Mouse (Mus musculus): Measurements from ENCODE around the gene Usp5. TPM values are rescaled to one million over a fixed set of nuclear protein-coding genes. Genes with fewer than 3 reads are reported as not detected.
"Not testable (repeated sequence)": the region's sequence is repeated elsewhere in the genome, so short reads cannot be mapped to it uniquely, and the experiment has no call there.

Gene Usp5
- total and polyA plus RNA-seq, 2 experiments from 2014 or later = 191 to 215 TPM

DNA sequence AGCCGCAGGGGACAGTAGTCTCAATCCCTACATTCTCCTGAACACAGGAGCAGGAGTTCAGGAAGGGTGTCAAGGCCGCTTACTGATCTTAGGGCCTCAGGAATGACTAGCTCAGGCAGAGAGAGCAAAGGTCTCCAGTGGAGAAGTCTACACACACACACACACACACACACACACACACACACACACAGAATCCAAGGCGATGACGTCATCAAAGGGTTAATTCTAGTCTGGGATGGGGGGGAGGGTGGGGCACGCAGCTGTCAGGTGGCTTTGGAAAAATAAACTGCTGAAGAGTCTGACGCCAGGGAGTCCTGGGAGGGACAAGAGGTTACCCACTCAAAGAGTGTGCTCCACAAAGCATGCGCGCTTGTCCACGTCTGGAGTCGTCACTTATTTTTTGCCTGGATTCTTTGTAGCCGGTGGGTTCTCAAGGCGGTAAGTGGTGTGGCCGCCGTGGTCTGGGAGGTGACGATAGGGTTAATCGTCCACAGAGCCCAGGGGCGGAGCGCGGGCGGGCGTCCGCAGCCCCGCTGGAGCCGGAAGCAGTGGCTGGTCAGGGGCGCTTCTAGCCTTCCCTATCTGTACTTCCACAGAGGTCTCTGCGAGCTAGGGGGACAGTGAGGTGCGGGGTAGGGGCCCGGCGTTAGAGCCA lies 20.8 kb downstream of the Usp5 start, which contains the start of gene Spsb2:
Gene Spsb2 (plus strand): TSS at position 304 of the 655 bp plus-strand sequence.
- DNase-seq (peak; percentile 37), ATAC-seq (no peak)
- peaks cover 13% of the 10 kb centered on the region for H3K36me3 ChIP-seq (ENCODE audit: insufficient read depth)
- peak within 1 kb of the TSS; percentile 58 for H3K4me2 ChIP-seq (ENCODE audit: low read depth)
- WGBS = 6% methylated on average over 29 of the region's 29 CpGs
- no peaks in the 10 kb centered on the region for H3K27me3 ChIP-seq (ENCODE audit: insufficient read depth, low read length)
- H3K4me3 ChIP-seq (ENCODE audit: low read depth, low read length) = peak within 1 kb of the TSS; percentile 41
- no peak for TF ChIP-seq CTCF (IDR thresholded peaks at IDR 0.05; ENCODE audit: low read depth)
- peak within 1 kb of the TSS; percentile 59; the same call in 1 of the 2 replicates for H3K27ac ChIP-seq (ENCODE audit: low read depth, low read length)
- no peaks in the 10 kb centered on the region for H3K9me3 ChIP-seq (ENCODE audit: low read length)
- H3K9ac ChIP-seq = peak within 1 kb of the TSS; percentile 50
- peaks cover 20% of the 10 kb centered on the region for H3K4me1 ChIP-seq (ENCODE audit: insufficient read depth)

DNA sequence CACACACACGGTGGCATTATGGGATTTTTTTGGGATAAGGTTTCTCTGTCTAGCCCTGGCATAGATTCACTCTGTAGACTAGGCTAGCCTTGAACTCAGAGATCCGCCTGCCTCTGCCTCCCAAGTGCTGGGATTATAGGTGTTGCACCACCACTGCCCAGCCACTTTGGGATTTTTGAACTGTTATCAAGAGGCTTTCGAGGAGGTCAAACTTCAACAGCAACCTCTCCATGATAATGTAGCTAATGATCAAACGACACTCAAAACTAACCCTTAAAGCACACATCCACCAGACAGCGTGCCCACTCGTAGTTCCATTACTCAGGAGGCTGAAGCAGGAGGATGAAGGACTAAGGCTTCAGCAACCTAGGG lies 21.3 kb downstream of the Usp5 start:
- Histone ChIP-seq H3K27ac (ENCODE audit: low read depth, low read length) (no peak overlapping the region), H3K4me3 (ENCODE audit: low read depth, low read length) (no peak overlapping the region), H3K4me2 (ENCODE audit: low read depth) (peak overlapping the region; percentile 58), H3K9me3 (ENCODE audit: low read length) (no peaks in the 10 kb centered on the region), H3K36me3 (ENCODE audit: insufficient read depth) (peaks cover 13% of the 10 kb centered on the region), H3K4me1 (ENCODE audit: insufficient read depth) (peaks cover 18% of the 10 kb centered on the region), H3K9ac (no peak overlapping the region), H3K27me3 (ENCODE audit: insufficient read depth, low read length) (no peaks in the 10 kb centered on the region)
- TF ChIP-seq CTCF (IDR thresholded peaks at IDR 0.05; ENCODE audit: low read depth) = no peak
- ATAC-seq (no peak), DNase-seq (no peak)
- WGBS = 87% methylated on average over 6 of the region's 6 CpGs

DNA sequence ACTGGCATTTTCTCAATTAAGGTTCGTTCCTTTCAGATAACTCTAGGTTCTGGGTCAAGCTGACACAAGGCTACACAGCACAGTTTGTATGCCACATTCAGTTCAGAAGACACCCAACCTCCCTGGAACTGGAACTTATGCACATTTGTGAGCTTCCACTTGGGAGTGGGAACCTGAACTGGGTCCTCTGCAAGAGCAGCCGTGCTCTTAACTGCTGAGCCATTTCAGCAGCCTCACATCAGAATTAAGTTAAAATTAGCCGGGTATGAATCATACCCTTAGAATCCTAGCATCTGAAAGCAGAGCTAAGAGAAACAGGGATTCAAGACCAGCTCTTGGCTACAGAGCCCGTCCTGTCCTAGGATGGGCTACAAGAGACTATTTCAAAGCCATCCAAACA lies 21.9 kb downstream of the Usp5 start:
- no peak for TF ChIP-seq CTCF (IDR thresholded peaks at IDR 0.05; ENCODE audit: low read depth)
- Histone ChIP-seq H3K27me3 (ENCODE audit: insufficient read depth, low read length) (no peaks in the 10 kb centered on the region), H3K36me3 (ENCODE audit: insufficient read depth) (peaks cover 13% of the 10 kb centered on the region), H3K4me3 (ENCODE audit: low read depth, low read length) (no peak overlapping the region), H3K4me1 (ENCODE audit: insufficient read depth) (peaks cover 11% of the 10 kb centered on the region), H3K9ac (no peak overlapping the region), H3K9me3 (ENCODE audit: low read length) (no peaks in the 10 kb centered on the region), H3K27ac (ENCODE audit: low read depth, low read length) (no peak overlapping the region), H3K4me2 (ENCODE audit: low read depth) (no peak overlapping the region)
- 88% methylated on average over 4 of the region's 4 CpGs for WGBS
- no peak for ATAC-seq
- DNase-seq = no peak

DNA sequence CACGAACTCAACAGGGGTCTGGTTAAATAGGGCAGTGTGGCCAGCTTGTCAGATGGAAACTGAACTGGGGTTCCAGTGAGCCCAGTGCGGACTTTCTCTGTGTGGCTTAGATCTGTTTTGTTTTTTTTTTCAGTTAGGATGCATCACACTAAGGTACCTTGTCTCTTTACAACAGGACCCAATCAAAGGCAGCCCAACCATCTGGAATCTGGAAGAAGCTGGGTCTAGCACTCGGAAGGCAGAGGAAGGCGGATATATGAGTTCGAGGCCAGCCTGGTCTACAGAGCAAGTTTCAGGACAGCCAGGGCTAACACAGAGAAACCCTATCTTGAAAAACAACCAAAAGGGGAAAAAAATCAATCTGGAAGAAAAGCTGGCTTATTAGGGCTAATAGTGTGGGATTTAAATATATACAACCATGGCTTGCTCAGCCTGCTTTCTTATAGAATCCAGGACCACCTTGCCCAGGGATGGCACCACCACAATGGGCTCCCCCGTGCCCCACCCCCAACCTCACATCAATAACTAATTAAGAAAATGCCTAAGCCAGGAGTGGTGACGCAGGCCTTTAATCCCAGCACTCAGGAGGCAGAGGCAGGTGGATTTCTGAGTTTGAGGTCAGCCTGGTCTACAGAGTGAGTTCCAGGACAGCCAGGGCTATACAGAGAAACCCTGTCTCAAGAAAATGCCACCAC lies 22.7 kb downstream of the Usp5 start:
- 68% methylated on average over 7 of the region's 7 CpGs for WGBS
- TF ChIP-seq CTCF (IDR thresholded peaks at IDR 0.05; ENCODE audit: low read depth) = no peak
- Histone ChIP-seq H3K36me3 (ENCODE audit: insufficient read depth) (peaks cover 5% of the 10 kb centered on the region; the same call in 1 of the 2 replicates), H3K4me1 (ENCODE audit: insufficient read depth) (peaks cover 10% of the 10 kb centered on the region), H3K4me3 (ENCODE audit: low read depth, low read length) (peak overlapping the region; percentile 38), H3K27ac (ENCODE audit: low read depth, low read length) (peak overlapping the region; percentile 86), H3K27me3 (ENCODE audit: insufficient read depth, low read length) (no peaks in the 10 kb centered on the region), H3K9me3 (ENCODE audit: low read length) (no peaks in the 10 kb centered on the region), H3K4me2 (ENCODE audit: low read depth) (peak overlapping the region; percentile 76), H3K9ac (peak overlapping the region; percentile 15)
- DNase-seq (no peak), ATAC-seq (no peak)

GRCm38 (mm10) chr6:124805341-124806321 lies 23.7 kb downstream of the Usp5 start:
- H3K27ac ChIP-seq (ENCODE audit: low read depth, low read length) = peak overlapping the region; percentile 86
- TF ChIP-seq CTCF (IDR thresholded peaks at IDR 0.05; ENCODE audit: low read depth) = peak; percentile 62
- H3K27me3 ChIP-seq (ENCODE audit: insufficient read depth, low read length) = no peaks in the 10 kb centered on the region
- peak overlapping the region; percentile 51 for H3K9ac ChIP-seq
- peak; percentile 93 for ATAC-seq
- peaks cover 4% of the 10 kb centered on the region; the same call in 1 of the 2 replicates for H3K36me3 ChIP-seq (ENCODE audit: insufficient read depth)
- 4% methylated on average over 34 of the region's 34 CpGs for WGBS
- H3K4me3 ChIP-seq (ENCODE audit: low read depth, low read length) = peak overlapping the region; percentile 38
- no peaks in the 10 kb centered on the region for H3K9me3 ChIP-seq (ENCODE audit: low read length)
- H3K4me1 ChIP-seq (ENCODE audit: insufficient read depth) = peaks cover 10% of the 10 kb centered on the region
- peak; percentile 96 for DNase-seq
- H3K4me2 ChIP-seq (ENCODE audit: low read depth) = peak overlapping the region; percentile 76

- no peak for ATAC-seq
- no peaks in the 10 kb centered on the region for H3K36me3 ChIP-seq (ENCODE audit: insufficient read depth)
- 86% methylated on average over 3 of the region's 3 CpGs for WGBS
- DNase-seq = no peak
- H3K27ac ChIP-seq (ENCODE audit: low read depth, low read length) = no peak overlapping the region
- H3K9ac ChIP-seq = no peak overlapping the region
- H3K9me3 ChIP-seq (ENCODE audit: low read length) = no peaks in the 10 kb centered on the region
- H3K4me3 ChIP-seq (ENCODE audit: low read depth, low read length) = no peak overlapping the region
- H3K4me2 ChIP-seq (ENCODE audit: low read depth) = no peak overlapping the region
- no peaks in the 10 kb centered on the region for H3K27me3 ChIP-seq (ENCODE audit: insufficient read depth, low read length)
- TF ChIP-seq CTCF (IDR thresholded peaks at IDR 0.05; ENCODE audit: low read depth) = no peak
- peaks cover 6% of the 10 kb centered on the region; the same call in 1 of the 2 replicates for H3K4me1 ChIP-seq (ENCODE audit: insufficient read depth)
These were observed 24.9 kb downstream of the Usp5 start for GRCm38 (mm10) chr6:124804341-124804740.

DNA sequence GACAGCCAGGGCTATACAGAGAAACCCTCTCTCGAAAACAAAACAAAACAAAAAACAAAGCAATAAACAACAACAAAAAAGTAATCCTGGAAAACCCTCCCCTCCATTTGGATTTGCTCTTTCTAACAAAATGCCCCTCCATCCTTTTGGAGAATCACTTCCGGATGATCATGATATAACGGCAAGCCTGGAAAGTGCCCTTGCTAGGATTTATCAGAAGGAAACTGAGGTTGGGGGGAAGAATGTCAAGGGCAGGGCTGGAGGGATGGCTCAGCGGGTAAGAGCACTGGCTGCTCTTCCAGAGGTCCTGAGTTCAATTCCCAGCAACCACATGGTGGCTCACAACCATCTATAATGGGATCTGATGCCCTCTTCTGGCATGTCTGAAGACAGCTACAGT lies 25.6 kb downstream of the Usp5 start:
- not testable (repeated sequence) for H3K9ac ChIP-seq; H3K4me1 ChIP-seq (ENCODE audit: insufficient read depth); H3K4me2 ChIP-seq (ENCODE audit: low read depth); H3K27me3 ChIP-seq (ENCODE audit: insufficient read depth, low read length); H3K27ac ChIP-seq (ENCODE audit: low read depth, low read length); H3K36me3 ChIP-seq (ENCODE audit: insufficient read depth); DNase-seq; H3K4me3 ChIP-seq (ENCODE audit: low read depth, low read length); ATAC-seq; H3K9me3 ChIP-seq (ENCODE audit: low read length)
- WGBS = 97% methylated on average over 4 of the region's 4 CpGs
